ENCODE assay signal across 23 mouse cellular contexts in genomic region chr2:163708763-163709250, GRCm38 (mm10). TPM values are rescaled to one million over a fixed set of nuclear protein-coding genes. Genes with fewer than 3 reads are reported as not detected.
DNase-seq lines count a peak whose midpoint lies in the region; ATAC-seq lines count a peak whose summit lies in the region.
"Had no signal": no experiment of that assay in that cellular context is flagged by ENCODE, and none has a peak within 500 bp of the region (broad histone marks: within the 10 kb centered on the region; RNA-seq: fewer than 3 reads in every experiment).

No protein-coding gene starts in this region.

- no peak overlapping the region for H3K4me3 ChIP-seq in heart, embryonic 14.5 days (ENCODE audit: control insufficient read depth in 1 of 2, insufficient read depth in 1 of 2, low read depth in 1 of 2, low read length in 2 of 2)
- H3K4me3 ChIP-seq in midbrain, embryonic 13.5 days (replicated peaks): no peak overlapping the region
- no peak overlapping the region for H3K4me3 ChIP-seq in midbrain, embryonic 15.5 days
- H3K4me3 ChIP-seq: forebrain, embryonic 10.5 days; hindbrain, embryonic 10.5 days; intestine, embryonic 15.5 days; limb, embryonic 10.5 days had no signal

- H3K9ac ChIP-seq in heart, embryonic 14.5 days (ENCODE audit: low read length): no peak overlapping the region; the same call in 1 of the 2 replicates
- H3K9ac ChIP-seq in midbrain, embryonic 13.5 days (replicated peaks): peak overlapping the region; percentile 40; the same call in 1 of the 2 replicates
- H3K9ac ChIP-seq in midbrain, embryonic 15.5 days: no peak overlapping the region
- H3K9ac ChIP-seq: intestine, embryonic 15.5 days had no signal

- WGBS in heart, embryonic 14.5 days: 54% methylated on average over 4 of the region's 6 CpGs
- 51% methylated on average over 6 of the region's 6 CpGs for WGBS in midbrain, embryonic 13.5 days
- 59% methylated on average over 6 of the region's 6 CpGs for WGBS in midbrain, embryonic 15.5 days

- peak overlapping the region; percentile 49 to 57 for H3K27ac ChIP-seq in heart, embryonic 14.5 days (replicated peaks in 1 of 2; ENCODE audit: control insufficient read depth in 1 of 2, insufficient read depth in 1 of 2, low read depth in 2 of 2, low read length in 2 of 2)
- no peak overlapping the region for H3K27ac ChIP-seq in midbrain, embryonic 13.5 days
- H3K27ac ChIP-seq in midbrain, embryonic 15.5 days: no peak overlapping the region
- H3K27ac ChIP-seq: forebrain, embryonic 10.5 days; hindbrain, embryonic 10.5 days; intestine, embryonic 15.5 days; limb, embryonic 10.5 days had no signal

- peak; percentile 96 for DNase-seq in heart, adult 11 months
- no peak for DNase-seq in heart, postnatal 4 days
- no peak for DNase-seq in heart, adult 8-10 months (ENCODE audit: low spot score)
- DNase-seq: adrenal gland, postnatal 36 days; cerebellum, adult 9-10 months; gastrocnemius, postnatal 25 days; kidney, adult 8-10 months; kidney, postnatal 10 days; lung, postnatal 4 days; right cerebral cortex, postnatal 25 days; spleen, adult 18-20 months had no signal

- H3K4me1 ChIP-seq in heart, embryonic 14.5 days (ENCODE audit: control insufficient read depth in 2 of 2, insufficient read depth in 2 of 2, low read length in 2 of 2): peaks cover 43 to 62% of the 10 kb centered on the region in 2 experiments
- peaks cover 7% of the 10 kb centered on the region for H3K4me1 ChIP-seq in midbrain, embryonic 13.5 days (replicated peaks)
- H3K4me1 ChIP-seq in midbrain, embryonic 15.5 days: no peaks in the 10 kb centered on the region; the same call in 1 of the 2 replicates
- H3K4me1 ChIP-seq: forebrain, embryonic 10.5 days; hindbrain, embryonic 10.5 days; limb, embryonic 10.5 days had no signal

- peaks cover 34% of the 10 kb centered on the region for H3K36me3 ChIP-seq in heart, embryonic 14.5 days (ENCODE audit: control insufficient read depth, insufficient read depth, low read length)
- 0 out of 2 replicates have a peak, but pooled peaks cover 7% of the 10 kb centered on the region for H3K36me3 ChIP-seq in midbrain, embryonic 13.5 days
- no peaks in the 10 kb centered on the region for H3K36me3 ChIP-seq in midbrain, embryonic 15.5 days (replicated peaks)

- H3K9me3 ChIP-seq in heart, embryonic 14.5 days (ENCODE audit: control insufficient read depth, low read length): no peaks in the 10 kb centered on the region
- no peaks in the 10 kb centered on the region for H3K9me3 ChIP-seq in midbrain, embryonic 13.5 days
- H3K9me3 ChIP-seq in midbrain, embryonic 15.5 days: no peaks in the 10 kb centered on the region
- H3K9me3 ChIP-seq: forebrain, embryonic 10.5 days; hindbrain, embryonic 10.5 days; intestine, embryonic 15.5 days; limb, embryonic 10.5 days had no signal

- H3K4me2 ChIP-seq in heart, embryonic 14.5 days (ENCODE audit: low read length): no peak overlapping the region
- H3K4me2 ChIP-seq in midbrain, embryonic 13.5 days (replicated peaks): no peak overlapping the region
- H3K4me2 ChIP-seq in midbrain, embryonic 15.5 days: no peak overlapping the region
- H3K4me2 ChIP-seq: intestine, embryonic 15.5 days had no signal

- no peaks in the 10 kb centered on the region for H3K27me3 ChIP-seq in heart, embryonic 14.5 days (ENCODE audit: control insufficient read depth, insufficient read depth, low read length)
- no peaks in the 10 kb centered on the region for H3K27me3 ChIP-seq in midbrain, embryonic 13.5 days
- no peaks in the 10 kb centered on the region for H3K27me3 ChIP-seq in midbrain, embryonic 15.5 days (replicated peaks)
- H3K27me3 ChIP-seq: intestine, embryonic 15.5 days; Patski had no signal

- no peak for ATAC-seq in heart, embryonic 14.5 days (ENCODE audit: insufficient number of reproducible peaks, insufficient read depth, low FRiP score, low read depth)
- ATAC-seq in midbrain, embryonic 13.5 days: no peak
- no peak for ATAC-seq in midbrain, embryonic 15.5 days (replicated peaks)
- ATAC-seq in granulocyte monocyte progenitor cell, adult 5-6 weeks (replicated peaks; ENCODE audit: poor library complexity, severe bottlenecking): no peak
- ATAC-seq: CD4-positive, CD25-positive, alpha-beta regulatory T cell, adult 4 months; forebrain, embryonic 16.5 days; hindbrain, embryonic 16.5 days; intestine, embryonic 15.5 days; Patski had no signal

RNA-seq across cellular contexts. Expression of gene Ada, which starts 41.2 kb away (rescaled TPM):
- 1 to 10 TPM; 1.8 to 2.4 TPM for total RNA-seq in heart, postnatal 4 days (2021)
- polyA plus RNA-seq in heart, embryonic 14.5 days (2014; fragmentation: Nextera tagmentation; extraction: Ambion mirVana): 2.3 and 4.0 TPM in 2 replicates
- 1 to 10 TPM in 2 of 4 experiments, under 1 TPM in 2; 0.46 to 1.2 (median 0.89) TPM for total RNA-seq in heart, adult 8-10 months (2022)
- polyA plus RNA-seq in midbrain, embryonic 13.5 days (2015; fragmentation: Nextera tagmentation; extraction: Ambion mirVana): 3.4 and 4.6 TPM in 2 replicates
- 3.9 TPM in 2 replicates for polyA plus RNA-seq in midbrain, embryonic 15.5 days (2015; fragmentation: Nextera tagmentation; extraction: Ambion mirVana)
- 14.7 and 22.8 TPM in 2 replicates for total RNA-seq in granulocyte monocyte progenitor cell, adult 5-6 weeks (2014; fragmentation: Nextera tagmentation)
- total RNA-seq in granulocyte monocyte progenitor cell, adult 5-6 weeks (2017): 17.0 and 19.3 TPM in 2 replicates

RNA-seq across cellular contexts. Expression of gene Pkig, which starts 50.6 kb away (rescaled TPM):
- 100 to 1,000 TPM; 204 to 207 TPM for total RNA-seq in heart, postnatal 4 days (2021)
- polyA plus RNA-seq in heart, embryonic 14.5 days (2014; fragmentation: Nextera tagmentation; extraction: Ambion mirVana): 324 and 359 TPM in 2 replicates
- total RNA-seq in heart, adult 8-10 months (2022): 100 to 1,000 TPM; 214 to 247 (median 224) TPM
- 124 and 126 TPM in 2 replicates for polyA plus RNA-seq in midbrain, embryonic 13.5 days (2015; fragmentation: Nextera tagmentation; extraction: Ambion mirVana)
- polyA plus RNA-seq in midbrain, embryonic 15.5 days (2015; fragmentation: Nextera tagmentation; extraction: Ambion mirVana): 125 TPM in 2 replicates
- total RNA-seq in granulocyte monocyte progenitor cell, adult 5-6 weeks (2014; fragmentation: Nextera tagmentation): 89.1 and 89.4 TPM in 2 replicates
- total RNA-seq in granulocyte monocyte progenitor cell, adult 5-6 weeks (2017): 52.2 and 65.1 TPM in 2 replicates

Comparison
In these comparisons a context has a peak if more than half of its experiments do, and no peak if none do; other contexts are left out.
1. H3K27ac ChIP-seq: peak in heart, embryonic 14.5 days (2 of 2); none in midbrain, embryonic 13.5 days (single experiment) and midbrain, embryonic 15.5 days (single experiment).
2. RNA of gene Ada, which starts 41.2 kb away (total RNA-seq): 14.7 to 22.8 TPM in granulocyte monocyte progenitor cell, adult 5-6 weeks; 1.8 to 2.4 TPM in heart, postnatal 4 days and 0.46 to 1.2 TPM in heart, adult 8-10 months; every median in the first group is over 4 times any median in the second.